Mouse (Mus musculus): ENCODE measurements around the gene Myh6. TPM values are rescaled to one million over a fixed set of nuclear protein-coding genes. Genes with fewer than 3 reads are reported as not detected.
A peak's percentile ranks its signal among the peaks of the same experiment; 100 is the strongest.
"Not testable (repeated sequence)": the region's sequence is repeated elsewhere in the genome, so short reads cannot be mapped to it uniquely, and the experiment has no call there.

The Myh6 gene
- polyA plus RNA-seq, 1 experiment from 2014 or later = 0.93 TPM

DNA sequence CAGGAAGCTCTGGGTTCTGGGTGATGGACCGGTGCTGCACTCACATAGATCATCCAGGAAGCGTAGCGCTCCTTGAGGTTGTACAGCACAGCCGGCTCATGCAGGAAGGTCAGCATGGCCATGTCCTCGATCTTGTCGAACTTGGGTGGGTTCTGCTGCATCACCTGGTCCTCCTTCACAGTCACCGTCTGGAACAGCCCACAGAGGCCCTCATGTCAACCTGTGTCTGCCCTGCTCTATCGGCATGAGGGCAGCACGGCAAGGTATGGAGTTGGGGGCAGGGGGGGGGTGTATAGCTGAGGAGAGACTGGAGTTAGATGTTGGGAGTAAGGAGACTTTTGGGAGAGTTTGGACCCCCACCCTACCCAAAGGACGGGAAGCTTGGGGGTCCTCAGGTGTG lies 25.5 kb upstream of the Myh6 start:
- no peak overlapping the region for H3K9ac ChIP-seq
- no peak for ATAC-seq (ENCODE audit: low FRiP score, low read depth)
- H3K4me1 ChIP-seq (replicated peaks) = peaks cover 28% of the 10 kb centered on the region
- no peaks in the 10 kb centered on the region for H3K36me3 ChIP-seq
- no peak overlapping the region for H3K4me2 ChIP-seq
- no peak overlapping the region for H3K4me3 ChIP-seq
- H3K9me3 ChIP-seq = no peaks in the 10 kb centered on the region
- no peak overlapping the region for H3K27ac ChIP-seq (replicated peaks)
- WGBS = 90% methylated on average over 10 of the region's 10 CpGs
- no peaks in the 10 kb centered on the region for H3K27me3 ChIP-seq

DNA sequence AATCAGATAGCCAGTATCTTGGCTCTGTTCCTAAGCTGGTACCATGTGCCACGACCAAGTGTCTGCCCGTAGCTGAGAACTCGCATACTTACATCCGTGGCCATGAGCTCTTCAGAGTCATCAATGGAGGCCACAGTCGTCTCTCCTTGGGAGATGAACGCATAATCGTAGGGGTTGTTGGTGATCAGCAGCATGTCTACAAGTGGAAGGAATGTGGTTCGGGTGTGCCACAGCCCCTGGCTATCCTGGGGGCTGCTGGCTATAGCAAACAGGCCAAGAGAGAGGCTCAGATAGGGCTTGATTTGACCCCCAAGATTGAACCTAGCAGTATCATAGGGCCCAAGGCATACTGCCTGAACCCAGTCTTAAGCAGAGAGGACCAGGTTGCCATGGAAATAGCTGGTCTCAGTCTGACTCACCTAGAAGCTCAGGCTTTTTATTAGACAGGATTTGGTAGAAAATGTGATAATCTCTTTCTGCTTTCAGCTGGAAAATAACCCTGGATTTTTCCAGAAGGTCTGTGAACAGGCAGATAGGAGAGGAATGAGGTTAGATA lies 23.2 kb upstream of the Myh6 start:
- no peak overlapping the region for H3K4me2 ChIP-seq
- 83% methylated on average over 8 of the region's 8 CpGs for WGBS
- no peak overlapping the region for H3K9ac ChIP-seq
- peaks cover 7% of the 10 kb centered on the region for H3K4me1 ChIP-seq (replicated peaks)
- H3K27me3 ChIP-seq = no peaks in the 10 kb centered on the region
- no peak overlapping the region for H3K4me3 ChIP-seq
- no peaks in the 10 kb centered on the region for H3K9me3 ChIP-seq
- no peak overlapping the region for H3K27ac ChIP-seq (replicated peaks)
- no peak for ATAC-seq (ENCODE audit: low FRiP score, low read depth)
- no peaks in the 10 kb centered on the region for H3K36me3 ChIP-seq

DNA sequence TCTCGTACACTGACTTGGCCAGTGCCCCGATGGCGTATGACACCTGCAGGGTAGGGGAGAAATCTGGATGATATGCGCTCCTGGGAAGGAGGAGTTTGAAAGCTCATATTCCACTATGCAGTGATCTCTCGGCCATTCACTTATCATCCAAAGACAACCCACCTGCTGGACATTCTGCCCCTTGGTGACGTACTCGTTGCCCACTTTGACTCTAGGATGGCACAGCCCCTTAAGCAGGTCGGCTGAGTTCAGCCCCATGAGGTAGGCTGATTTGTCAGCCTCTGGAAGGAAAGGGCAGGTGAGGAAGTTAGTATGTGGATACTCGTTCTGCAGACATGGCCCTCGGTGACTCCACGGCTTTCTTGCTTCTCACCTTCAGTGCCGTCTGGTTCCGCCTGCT lies 22.2 kb upstream of the Myh6 start:
- Histone ChIP-seq H3K9me3 (no peaks in the 10 kb centered on the region), H3K36me3 (no peaks in the 10 kb centered on the region), H3K27me3 (no peaks in the 10 kb centered on the region), H3K4me1 (replicated peaks) (no peaks in the 10 kb centered on the region), H3K4me3 (no peak overlapping the region), H3K4me2 (no peak overlapping the region), H3K27ac (replicated peaks) (no peak overlapping the region), H3K9ac (no peak overlapping the region)
- ATAC-seq (ENCODE audit: low FRiP score, low read depth) = no peak
- 93% methylated on average over 13 of the region's 13 CpGs for WGBS

DNA sequence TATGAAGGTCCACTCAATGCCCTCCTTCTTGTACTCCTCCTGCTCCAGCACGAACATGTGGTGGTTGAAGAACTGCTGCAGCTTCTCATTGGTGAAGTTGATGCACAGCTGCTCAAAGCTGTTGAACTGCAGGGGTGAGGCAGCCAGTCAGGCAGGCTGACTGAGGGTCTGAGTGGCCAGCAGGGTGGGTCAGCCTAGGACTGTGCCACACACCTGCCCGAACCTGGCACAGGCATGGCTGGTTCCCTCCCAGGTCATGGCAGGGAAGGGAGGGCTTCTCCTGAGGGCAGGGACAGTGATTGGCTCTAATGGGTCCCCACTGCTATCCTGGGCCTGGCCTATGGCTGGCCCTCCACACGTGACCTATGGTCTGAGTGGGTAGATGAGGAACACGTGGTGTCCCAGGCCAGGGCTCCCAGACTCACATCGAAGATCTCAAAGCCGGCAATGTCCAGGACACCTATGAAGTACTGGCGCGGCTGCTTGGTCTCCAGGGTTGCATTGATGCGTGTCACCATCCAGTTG lies 21.7 kb upstream of the Myh6 start:
- 88% methylated on average over 9 of the region's 9 CpGs for WGBS
- not testable (repeated sequence) for H3K27ac ChIP-seq (replicated peaks); H3K4me2 ChIP-seq; H3K4me3 ChIP-seq; H3K9me3 ChIP-seq; H3K4me1 ChIP-seq (replicated peaks); H3K27me3 ChIP-seq; H3K36me3 ChIP-seq; H3K9ac ChIP-seq
- 0 out of 2 replicates have a peak, but pooled peaks have one; percentile 27 for ATAC-seq (ENCODE audit: low FRiP score, low read depth)

DNA sequence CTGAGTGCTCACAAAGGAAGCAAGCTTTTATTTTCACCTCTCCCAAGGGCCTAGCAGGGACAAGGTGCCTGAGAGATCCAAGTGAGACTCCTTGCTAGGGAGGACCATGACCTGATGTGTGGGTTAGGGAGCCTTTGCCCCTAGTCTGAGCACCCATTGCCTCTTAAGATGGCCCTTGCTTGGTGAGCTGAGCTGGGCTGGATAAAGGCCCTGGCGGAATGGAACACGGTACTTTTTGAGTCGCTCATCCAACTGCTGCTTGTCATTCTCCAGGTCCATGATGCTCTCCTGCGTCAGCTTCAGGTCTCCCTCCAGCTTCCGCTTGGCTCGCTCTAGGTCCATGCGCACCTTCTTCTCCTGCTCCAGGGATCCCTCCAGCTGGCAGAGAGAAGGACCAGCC lies 15.2 kb upstream of the Myh6 start:
- WGBS = 96% methylated on average over 7 of the region's 7 CpGs
- H3K9ac ChIP-seq = no peak overlapping the region

DNA sequence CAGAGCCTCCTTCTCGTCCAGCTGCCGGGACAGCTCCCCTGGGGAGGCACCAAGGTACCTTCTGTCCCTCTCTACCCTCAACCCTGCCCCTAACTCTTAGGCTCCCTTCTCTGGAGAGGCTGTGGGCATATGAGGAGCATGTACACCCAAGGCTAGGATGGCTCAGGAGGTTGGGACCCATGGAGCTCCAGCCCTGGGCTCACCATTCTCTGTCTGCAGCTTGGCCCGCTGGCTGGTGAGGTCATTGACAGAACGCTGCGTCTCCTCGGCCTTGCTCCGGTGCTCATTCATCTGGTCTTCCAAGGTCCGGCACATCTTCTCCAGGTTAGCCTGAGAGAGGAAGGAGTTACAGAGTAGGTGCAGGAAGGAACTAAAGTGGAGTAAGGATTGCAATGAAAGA lies 11.9 kb upstream of the Myh6 start:
- H3K4me1 ChIP-seq (replicated peaks) = peaks cover 17% of the 10 kb centered on the region
- 92% methylated on average over 8 of the region's 8 CpGs for WGBS
- ATAC-seq (ENCODE audit: low FRiP score, low read depth) = no peak

More for the DNA sequence above, 15.2 kb upstream of the Myh6 start:
- no peaks in the 10 kb centered on the region for H3K4me1 ChIP-seq (replicated peaks)
- no peak for ATAC-seq (ENCODE audit: low FRiP score, low read depth)
- H3K9me3 ChIP-seq = no peaks in the 10 kb centered on the region
- H3K36me3 ChIP-seq = no peaks in the 10 kb centered on the region
- H3K4me3 ChIP-seq = no peak overlapping the region
- no peaks in the 10 kb centered on the region for H3K27me3 ChIP-seq
- H3K27ac ChIP-seq (replicated peaks) = no peak overlapping the region
- H3K4me2 ChIP-seq = no peak overlapping the region

DNA sequence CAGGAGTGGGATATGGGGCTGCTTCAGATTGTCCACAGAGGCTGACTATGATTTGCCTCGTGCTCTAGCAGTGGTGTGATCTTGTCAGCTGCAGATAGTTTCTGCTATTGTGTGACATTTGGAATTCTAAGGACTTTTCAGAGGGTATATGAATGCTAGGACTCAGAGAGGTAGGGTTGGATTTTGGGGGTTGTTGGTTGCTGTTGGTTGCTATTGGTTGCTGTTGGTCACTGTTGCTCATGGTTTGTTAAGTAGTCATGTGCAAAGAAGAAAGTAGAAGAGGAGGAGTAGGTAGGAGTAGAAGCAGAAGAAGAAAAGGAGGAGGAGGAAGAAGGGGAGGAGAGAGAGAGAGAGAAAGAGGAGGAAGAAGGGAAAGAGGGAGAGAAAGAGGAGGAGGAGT lies 9.9 kb upstream of the Myh6 start, which contains the start of gene Gm17428:
Gene Gm17428 (plus strand): TSS at position 301 of the 400 bp plus-strand sequence.
- Histone ChIP-seq H3K27me3 (no peaks in the 10 kb centered on the region), H3K4me1 (replicated peaks) (peaks cover 18% of the 10 kb centered on the region), H3K9me3 (no peaks in the 10 kb centered on the region), H3K9ac (no peak within 1 kb of the TSS), H3K36me3 (no peaks in the 10 kb centered on the region), H3K27ac (replicated peaks) (no peak within 1 kb of the TSS), H3K4me3 (no peak within 1 kb of the TSS), H3K4me2 (no peak within 1 kb of the TSS)
- 78% methylated on average over 1 of the region's 1 CpGs for WGBS
- no peak for ATAC-seq (ENCODE audit: low FRiP score, low read depth)

More for the DNA sequence above, 11.9 kb upstream of the Myh6 start:
- Histone ChIP-seq H3K36me3 (no peaks in the 10 kb centered on the region), H3K9ac (no peak overlapping the region), H3K4me2 (no peak overlapping the region), H3K4me3 (no peak overlapping the region), H3K27me3 (no peaks in the 10 kb centered on the region), H3K27ac (replicated peaks) (no peak overlapping the region), H3K9me3 (no peaks in the 10 kb centered on the region)

DNA sequence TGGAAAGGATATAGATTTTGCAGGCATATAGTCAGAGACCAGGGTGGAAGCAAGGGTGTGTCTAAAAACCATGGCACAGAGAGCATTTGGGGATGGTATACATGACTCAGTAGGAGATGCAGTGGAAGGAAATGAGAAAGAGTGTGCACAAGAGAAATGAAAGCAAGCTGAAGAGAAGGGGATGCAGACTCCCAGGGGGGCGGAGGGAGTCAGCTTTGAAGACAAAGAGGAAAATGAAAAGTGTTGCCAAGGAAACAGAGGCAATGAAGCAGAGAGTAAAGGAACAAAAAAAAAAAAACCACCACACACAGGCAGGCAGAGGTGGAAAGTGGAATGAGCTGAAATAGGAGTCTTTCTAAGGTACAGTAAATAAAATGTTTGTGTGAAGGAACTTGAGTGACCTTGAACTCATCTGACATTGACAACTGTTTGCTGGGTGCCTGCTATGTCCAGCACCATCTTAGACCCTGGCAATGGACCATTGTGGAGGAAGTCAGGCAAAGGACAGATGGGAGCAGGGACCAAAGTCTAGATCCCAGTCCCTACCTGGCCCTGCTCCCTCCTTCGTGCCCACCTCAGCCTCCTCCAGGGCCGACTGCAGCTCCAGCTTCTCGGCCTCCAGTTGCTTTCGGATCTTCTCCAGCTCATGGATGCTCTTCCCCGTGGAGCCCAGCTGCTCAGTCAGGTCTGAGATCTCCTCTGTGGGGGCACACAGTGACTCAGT lies 7.5 kb upstream of the Myh6 start:
- peaks cover 18% of the 10 kb centered on the region for H3K4me1 ChIP-seq (replicated peaks)
- H3K27me3 ChIP-seq = no peaks in the 10 kb centered on the region
- no peak overlapping the region for H3K4me3 ChIP-seq
- 0 out of 2 replicates have a peak overlapping the region, but pooled peaks have one; percentile 5 for H3K4me2 ChIP-seq
- H3K9me3 ChIP-seq = no peaks in the 10 kb centered on the region
- WGBS = 60% methylated on average over 6 of the region's 6 CpGs
- H3K27ac ChIP-seq (replicated peaks) = peak overlapping the region; percentile 80
- no peaks in the 10 kb centered on the region for H3K36me3 ChIP-seq
- peak; percentile 81 for ATAC-seq (ENCODE audit: low FRiP score, low read depth)
- H3K9ac ChIP-seq = no peak overlapping the region

DNA sequence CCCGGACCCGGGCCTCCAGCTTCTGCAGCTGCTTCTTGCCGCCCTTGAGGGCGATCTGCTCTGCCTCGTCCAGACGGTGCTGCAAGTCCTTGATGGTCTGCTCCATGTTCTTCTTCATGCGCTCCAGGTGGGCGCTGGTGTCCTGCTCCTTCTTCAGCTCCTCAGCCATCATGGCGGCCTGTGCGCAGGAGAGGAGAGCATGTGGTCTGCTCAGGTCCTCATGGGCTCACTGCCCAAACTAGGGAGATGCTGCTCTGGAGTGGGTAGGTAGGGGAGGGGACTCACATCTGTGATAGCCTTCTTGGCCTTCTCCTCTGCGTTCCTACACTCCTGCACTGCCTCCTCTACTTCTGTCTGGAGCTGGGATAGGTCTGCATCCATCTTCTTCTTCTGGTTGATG lies 6.1 kb upstream of the Myh6 start:
- 0 out of 2 replicates have a peak overlapping the region, but pooled peaks have one; percentile 80 for H3K27ac ChIP-seq (replicated peaks)
- not testable (repeated sequence) for H3K27me3 ChIP-seq; H3K4me3 ChIP-seq; H3K36me3 ChIP-seq; H3K9ac ChIP-seq; ATAC-seq (ENCODE audit: low FRiP score, low read depth); H3K4me2 ChIP-seq; H3K9me3 ChIP-seq
- peaks cover 18% of the 10 kb centered on the region for H3K4me1 ChIP-seq (replicated peaks)
- WGBS = 88% methylated on average over 11 of the region's 11 CpGs

DNA sequence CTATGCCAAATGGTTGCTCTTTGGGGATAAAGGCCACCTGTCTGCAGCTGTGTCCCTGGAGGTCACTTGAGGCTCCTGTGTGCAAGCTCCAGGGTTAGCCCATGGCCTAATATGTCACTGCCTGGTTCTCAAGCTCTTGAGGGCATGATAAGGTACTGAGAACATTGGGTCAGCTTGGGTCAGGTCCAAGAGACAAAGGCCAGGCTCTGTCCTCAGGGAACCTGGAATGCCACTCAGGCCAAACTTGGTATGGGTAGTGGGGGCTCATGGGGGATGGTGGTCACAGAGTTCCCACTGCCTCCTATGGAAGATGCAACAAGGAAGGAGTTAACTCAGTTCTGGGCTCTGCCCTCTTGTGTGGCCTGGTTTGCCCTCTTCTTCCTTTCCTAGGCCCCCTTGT lies 1.6 kb upstream of the Myh6 start:
- ATAC-seq (ENCODE audit: low FRiP score, low read depth) = no peak
- H3K4me3 ChIP-seq = no peak overlapping the region
- H3K36me3 ChIP-seq = no peaks in the 10 kb centered on the region
- H3K4me2 ChIP-seq = no peak overlapping the region
- H3K9me3 ChIP-seq = no peaks in the 10 kb centered on the region
- no peak overlapping the region for H3K27ac ChIP-seq (replicated peaks)
- no peaks in the 10 kb centered on the region for H3K4me1 ChIP-seq (replicated peaks)
- no peaks in the 10 kb centered on the region for H3K27me3 ChIP-seq
- no peak overlapping the region for H3K9ac ChIP-seq

DNA sequence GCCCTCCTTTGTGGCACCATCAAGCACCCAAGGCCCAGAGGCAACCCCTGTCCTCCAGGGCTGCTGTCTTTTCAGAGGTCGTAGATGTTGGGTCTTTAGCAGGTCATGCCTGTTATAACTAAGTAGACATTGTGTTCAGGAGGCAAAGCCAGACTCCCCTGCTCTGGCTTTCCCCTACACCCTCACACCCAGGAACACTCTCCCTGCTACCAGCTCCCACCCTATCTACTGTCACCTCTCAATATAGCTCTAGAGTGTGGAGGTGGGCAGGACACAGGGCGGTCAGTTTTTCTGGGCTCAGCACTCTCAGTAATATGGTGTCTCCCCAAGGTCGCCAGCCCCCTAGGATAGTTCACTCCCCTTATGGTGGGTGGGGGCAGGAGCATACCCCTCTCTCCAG lies 1.1 kb upstream of the Myh6 start:
- no peak overlapping the region for H3K4me2 ChIP-seq

DNA sequence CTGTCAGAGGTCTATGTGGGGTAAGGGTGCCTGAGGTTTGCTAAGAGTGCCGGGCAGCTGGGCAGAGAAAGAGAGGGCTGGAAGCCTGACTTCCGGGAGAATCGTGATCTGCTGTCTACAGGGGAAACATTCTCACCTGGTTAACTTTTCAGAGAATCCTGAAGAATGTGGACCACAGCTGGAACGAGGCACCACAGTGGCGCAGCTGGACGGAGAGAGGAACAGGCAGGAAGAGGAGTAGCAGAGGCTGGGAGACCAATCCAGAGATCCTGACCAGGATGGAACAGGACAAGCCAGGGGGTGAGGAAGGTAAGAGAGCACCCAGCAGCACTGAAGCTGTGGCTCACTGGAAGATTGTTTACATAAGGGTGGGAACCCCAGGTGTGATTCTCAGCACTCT lies 1.1 kb downstream of the Myh6 start:
- H3K4me1 ChIP-seq (replicated peaks) = no peaks in the 10 kb centered on the region
- no peak overlapping the region for H3K9ac ChIP-seq
- no peak overlapping the region for H3K27ac ChIP-seq (replicated peaks)
- no peaks in the 10 kb centered on the region for H3K36me3 ChIP-seq
- no peak overlapping the region for H3K4me3 ChIP-seq
- no peaks in the 10 kb centered on the region for H3K9me3 ChIP-seq
- no peak for ATAC-seq (ENCODE audit: low FRiP score, low read depth)
- H3K27me3 ChIP-seq = no peaks in the 10 kb centered on the region
- H3K4me2 ChIP-seq = no peak overlapping the region
- 73% methylated on average over 6 of the region's 6 CpGs for WGBS

More for the DNA sequence above, 1.1 kb upstream of the Myh6 start:
- ATAC-seq (ENCODE audit: low FRiP score, low read depth) = no peak
- no peaks in the 10 kb centered on the region for H3K4me1 ChIP-seq (replicated peaks)
- no peaks in the 10 kb centered on the region for H3K9me3 ChIP-seq
- H3K36me3 ChIP-seq = no peaks in the 10 kb centered on the region
- no peak overlapping the region for H3K27ac ChIP-seq (replicated peaks)
- H3K27me3 ChIP-seq = no peaks in the 10 kb centered on the region
- H3K4me3 ChIP-seq = no peak overlapping the region
- no peak overlapping the region for H3K9ac ChIP-seq
- WGBS = 86% methylated on average over 3 of the region's 3 CpGs
